Mouse (Mus musculus) left cerebral cortex, adult 11 months (tissue): ENCODE measurements around the gene Olfr1174-ps.

ENCODE experiments used
- DNase-seq: peaks from one replicate; pipeline ENCODE4 v3.0.0; 2022; ENCODE audit warnings: low spot score

The Olfr1174-ps gene

GRCm38 (mm10) chr2:88315035-88315434 is at the start of gene Olfr1174-ps:
TSS of gene Olfr1174-ps (minus strand) at chr2:88315135.
- no peak for DNase-seq

- DNase-seq = no peak
Measured at GRCm38 (mm10) chr2:88356304-88356703, 41.4 kb upstream of the Olfr1174-ps start.

GRCm38 (mm10) chr2:88346392-88346791 is 31.5 kb upstream of the Olfr1174-ps start, which contains the start of gene Olfr1177-ps:
TSS of gene Olfr1177-ps (minus strand) at chr2:88346492.
- DNase-seq = no peak

- DNase-seq = no peak
Measured at GRCm38 (mm10) chr2:88336421-88336820, 21.5 kb upstream of the Olfr1174-ps start, which contains the start of gene Olfr1176. TSS of gene Olfr1176 (plus strand) at chr2:88336721.

GRCm38 (mm10) chr2:88327115-88327514 is 12.2 kb upstream of the Olfr1174-ps start, which contains the start of gene Olfr1175-ps:
TSS of gene Olfr1175-ps (minus strand) at chr2:88327215.
- DNase-seq = no peak

- no peak for DNase-seq
Measured at GRCm38 (mm10) chr2:88279775-88280174, 35.2 kb downstream of the Olfr1174-ps start, which contains the start of gene Olfr1173. TSS of gene Olfr1173 (minus strand) at chr2:88279875.
